1 mouse cellular context compared by ENCODE assay signal in genomic region chr5:93267851-93268606, GRCm38 (mm10).
TF ChIP-seq lines count a peak whose summit lies in the region.

No protein-coding gene starts in this region.

TF ChIP-seq in MEL, 35 proteins besides CTCF, POLR2A, EP300 and RAD21 (continued from another document):
- TF ChIP-seq HCFC1 (IDR thresholded peaks at IDR 0.05; ENCODE audit: low read depth, low read length) = peak; percentile 60
